8 mouse cellular contexts compared by ENCODE assay signal in the genomic region with DNA sequence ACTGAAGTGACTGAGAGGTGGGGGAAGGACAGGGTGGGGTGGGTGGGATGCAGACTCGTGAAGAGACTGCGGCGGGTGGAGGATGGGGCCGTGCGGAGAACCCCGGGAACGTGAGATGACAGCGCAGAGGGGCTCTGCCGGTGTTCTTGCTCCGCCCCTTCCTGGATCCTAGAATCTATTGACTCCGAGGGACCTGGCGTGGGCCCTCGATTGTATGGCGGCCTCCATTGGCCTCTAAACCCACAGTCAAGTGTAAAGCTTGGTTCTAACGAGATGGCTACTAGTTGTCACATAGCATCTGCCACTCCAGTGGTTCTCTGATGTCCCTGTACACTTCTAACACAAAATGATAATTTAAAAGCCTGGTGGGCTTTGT. TPM values are rescaled to one million over a fixed set of nuclear protein-coding genes. Genes with fewer than 3 reads are reported as not detected.
DNase-seq lines count a peak whose midpoint lies in the region; ATAC-seq and TF ChIP-seq lines count a peak whose summit lies in the region.

No protein-coding gene starts in this region.

- no peak; the same call in 1 of the 2 replicates for ATAC-seq in heart, embryonic 16.5 days (replicated peaks; ENCODE audit: extremely low read depth, insufficient read depth, low FRiP score)
- ATAC-seq in Patski = peak; percentile 13
- no peak for ATAC-seq in hindbrain, embryonic 12.5 days (ENCODE audit: low FRiP score)
- ATAC-seq in midbrain, embryonic 11.5 days (ENCODE audit: low FRiP score) = no peak

- peaks cover 12% of the 10 kb centered on the region for H3K4me1 ChIP-seq in heart, embryonic 16.5 days (ENCODE audit: control insufficient read depth, insufficient read depth, low read length)
- peaks cover 10% of the 10 kb centered on the region for H3K4me1 ChIP-seq in hindbrain, embryonic 12.5 days
- peaks cover 10% of the 10 kb centered on the region for H3K4me1 ChIP-seq in midbrain, embryonic 11.5 days (ENCODE audit: control insufficient read depth, insufficient read depth, low read length)

- peak overlapping the region; percentile 86 for H3K27ac ChIP-seq in heart, embryonic 16.5 days (ENCODE audit: low read length)
- H3K27ac ChIP-seq in hindbrain, embryonic 12.5 days = peak overlapping the region; percentile 89
- H3K27ac ChIP-seq in midbrain, embryonic 11.5 days (ENCODE audit: low read depth, low read length) = peak overlapping the region; percentile 45

- H3K4me2 ChIP-seq in heart, embryonic 16.5 days (ENCODE audit: low read depth, low read length) = peak overlapping the region; percentile 93
- H3K4me2 ChIP-seq in hindbrain, embryonic 12.5 days (replicated peaks) = peak overlapping the region; percentile 64
- H3K4me2 ChIP-seq in midbrain, embryonic 11.5 days = peak overlapping the region; percentile 76

- H3K36me3 ChIP-seq in heart, embryonic 16.5 days (ENCODE audit: control insufficient read depth, insufficient read depth) = peaks cover 26% of the 10 kb centered on the region
- H3K36me3 ChIP-seq in hindbrain, embryonic 12.5 days = peaks cover 30% of the 10 kb centered on the region
- H3K36me3 ChIP-seq in midbrain, embryonic 11.5 days (ENCODE audit: control insufficient read depth, insufficient read depth, low read length) = peaks cover 3% of the 10 kb centered on the region

- under 1% methylated on average over 15 of the region's 15 CpGs for WGBS in heart, embryonic 16.5 days
- WGBS in hindbrain, embryonic 12.5 days = 1% methylated on average over 15 of the region's 15 CpGs
- WGBS in midbrain, embryonic 11.5 days = 0% methylated on average over 15 of the region's 15 CpGs

- in situ Hi-C loops in Patski (cut with MboI; ENCODE audit: low pct_unique_long_range_greater_than_20kb) = no loop called here

- TF ChIP-seq CTCF in Patski (IDR thresholded peaks at IDR 0.05) = no peak

- H3K4me3 ChIP-seq in heart, embryonic 16.5 days (ENCODE audit: low read length) = peak overlapping the region; percentile 84
- H3K4me3 ChIP-seq in hindbrain, embryonic 12.5 days = peak overlapping the region; percentile 52
- peak overlapping the region; percentile 66 for H3K4me3 ChIP-seq in midbrain, embryonic 11.5 days (ENCODE audit: low read depth, low read length)

- H3K27me3 ChIP-seq in heart, embryonic 16.5 days (ENCODE audit: control insufficient read depth, insufficient read depth, low read length) = no peaks in the 10 kb centered on the region
- no peaks in the 10 kb centered on the region for H3K27me3 ChIP-seq in Patski
- H3K27me3 ChIP-seq in hindbrain, embryonic 12.5 days = no peaks in the 10 kb centered on the region
- H3K27me3 ChIP-seq in midbrain, embryonic 11.5 days (ENCODE audit: control insufficient read depth, insufficient read depth, low read length) = no peaks in the 10 kb centered on the region

- peak overlapping the region; percentile 78 for H3K9ac ChIP-seq in heart, embryonic 16.5 days (ENCODE audit: low read length)
- peak overlapping the region; percentile 71 for H3K9ac ChIP-seq in hindbrain, embryonic 12.5 days
- H3K9ac ChIP-seq in midbrain, embryonic 11.5 days (ENCODE audit: low read length) = peak overlapping the region; percentile 73

- POLR2A ChIA-PET in Patski (lab: Charles Lee) = interaction anchor here (0.7 to 1.0 kb wide), 3 partner anchors 24 to 198 kb away, joined by 3 to 4 read pairs (median 3); no protein-coding TSS in a partner anchor

- DNase-seq in heart, adult 18-20 months = no peak
- DNase-seq in Patski (ENCODE audit: low read depth, low spot score) = no peak
- DNase-seq in midbrain, embryonic 11.5 days (ENCODE audit: low spot score, missing footprints) = no peak
- no peak for DNase-seq in Muller cell, postnatal 12 days (ENCODE audit: inconsistent ontology term)
- DNase-seq in testis, postnatal 10 days (ENCODE audit: low spot score) = no peak
- no peak for DNase-seq in layer of hippocampus, postnatal 10 days (ENCODE audit: low spot score in 2 of 2)

- peaks cover 8% of the 10 kb centered on the region for H3K9me3 ChIP-seq in heart, embryonic 16.5 days (replicated peaks; ENCODE audit: control insufficient read depth, low read length)
- no peaks in the 10 kb centered on the region for H3K9me3 ChIP-seq in hindbrain, embryonic 12.5 days (replicated peaks)
- 0 out of 2 replicates have a peak, but pooled peaks cover 4% of the 10 kb centered on the region for H3K9me3 ChIP-seq in midbrain, embryonic 11.5 days (ENCODE audit: control insufficient read depth, low read length)

- CTCF ChIA-PET in Patski (lab: Charles Lee) = no interaction called here

RNA-seq across cellular contexts. Expression of gene Rbx1, which starts 0.6 kb away (rescaled TPM):
- polyA plus RNA-seq in heart, embryonic 16.5 days (2015; fragmentation: Nextera tagmentation; extraction: Ambion mirVana) = 344 TPM in 2 replicates
- 100 to 1,000 TPM; 113 to 130 TPM for total RNA-seq in heart, adult 18-20 months (2021)
- 157 TPM for polyA plus RNA-seq in Patski (2021)
- polyA plus RNA-seq in hindbrain, embryonic 12.5 days (2016; fragmentation: Nextera tagmentation; extraction: Ambion mirVana) = 465 and 485 TPM in 2 replicates
- polyA plus RNA-seq in midbrain, embryonic 11.5 days (2014; fragmentation: Nextera tagmentation; extraction: Ambion mirVana) = 532 and 574 TPM in 2 replicates
- total RNA-seq in layer of hippocampus, postnatal 10 days (2021) = 100 to 1,000 TPM; 139 to 157 TPM

RNA-seq across cellular contexts. Expression of gene Dnajb7, which starts 58.6 kb away (rescaled TPM):
- polyA plus RNA-seq in heart, embryonic 16.5 days (2015; fragmentation: Nextera tagmentation; extraction: Ambion mirVana) = 1.2 and 1.7 TPM in 2 replicates
- not detected for total RNA-seq in heart, adult 18-20 months (2021)
- polyA plus RNA-seq in Patski (2021) = not detected
- polyA plus RNA-seq in hindbrain, embryonic 12.5 days (2016; fragmentation: Nextera tagmentation; extraction: Ambion mirVana) = 1.6 and 1.8 TPM in 2 replicates
- polyA plus RNA-seq in midbrain, embryonic 11.5 days (2014; fragmentation: Nextera tagmentation; extraction: Ambion mirVana) = 0.74 and 1.0 TPM in 2 replicates
- under 1 TPM in 1 of 2 experiments, not detected in 1; 0.25 TPM for total RNA-seq in layer of hippocampus, postnatal 10 days (2021)
